Mouse (Mus musculus): Measurements from ENCODE around the gene Adh5. TPM values are rescaled to one million over a fixed set of nuclear protein-coding genes. Genes with fewer than 3 reads are reported as not detected.

Gene Adh5
- polyA plus RNA-seq, 1 experiment from 2014 or later = 192 TPM

- WGBS = 92% methylated on average over 3 of the region's 3 CpGs
- H3K36me3 ChIP-seq (ENCODE audit: control insufficient read depth, insufficient read depth, low read length) = no peaks in the 10 kb centered on the region
- H3K27ac ChIP-seq (ENCODE audit: low read length) = no peak overlapping the region
- H3K4me2 ChIP-seq (ENCODE audit: low read length) = no peak overlapping the region
- no peak overlapping the region for H3K4me3 ChIP-seq (ENCODE audit: low read depth, low read length)
- no peak overlapping the region for H3K9ac ChIP-seq (ENCODE audit: low read depth, low read length)
- H3K4me1 ChIP-seq (ENCODE audit: control insufficient read depth, insufficient read depth, low read length) = no peaks in the 10 kb centered on the region
- ATAC-seq = no peak
- no peaks in the 10 kb centered on the region for H3K27me3 ChIP-seq (ENCODE audit: control insufficient read depth, insufficient read depth, low read depth, low read length)
- no peaks in the 10 kb centered on the region for H3K9me3 ChIP-seq (replicated peaks; ENCODE audit: control insufficient read depth, low read length, poor library complexity, severe bottlenecking)
Measured at GRCm38 (mm10) chr3:138420385-138420784, 22.5 kb upstream of the Adh5 start.

- Histone ChIP-seq H3K9me3 (replicated peaks; ENCODE audit: control insufficient read depth, low read length, poor library complexity, severe bottlenecking) (no peaks in the 10 kb centered on the region), H3K27ac (ENCODE audit: low read length) (no peak overlapping the region), H3K4me3 (ENCODE audit: low read depth, low read length) (no peak overlapping the region), H3K9ac (ENCODE audit: low read depth, low read length) (no peak overlapping the region), H3K27me3 (ENCODE audit: control insufficient read depth, insufficient read depth, low read depth, low read length) (no peaks in the 10 kb centered on the region), H3K4me1 (ENCODE audit: control insufficient read depth, insufficient read depth, low read length) (no peaks in the 10 kb centered on the region), H3K4me2 (ENCODE audit: low read length) (no peak overlapping the region), H3K36me3 (ENCODE audit: control insufficient read depth, insufficient read depth, low read length) (no peaks in the 10 kb centered on the region)
- no peak for ATAC-seq
- 76% methylated on average over 2 of the region's 2 CpGs for WGBS
Measured at GRCm38 (mm10) chr3:138423664-138424063, 19.2 kb upstream of the Adh5 start.

GRCm38 (mm10) chr3:138424247-138424646 is 18.6 kb upstream of the Adh5 start:
- no peak overlapping the region for H3K4me2 ChIP-seq (ENCODE audit: low read length)
- H3K27me3 ChIP-seq (ENCODE audit: control insufficient read depth, insufficient read depth, low read depth, low read length) = no peaks in the 10 kb centered on the region
- no peak overlapping the region for H3K9ac ChIP-seq (ENCODE audit: low read depth, low read length)
- 73% methylated on average over 4 of the region's 4 CpGs for WGBS
- no peaks in the 10 kb centered on the region for H3K9me3 ChIP-seq (replicated peaks; ENCODE audit: control insufficient read depth, low read length, poor library complexity, severe bottlenecking)
- no peak for ATAC-seq
- no peak overlapping the region for H3K4me3 ChIP-seq (ENCODE audit: low read depth, low read length)
- no peak overlapping the region for H3K27ac ChIP-seq (ENCODE audit: low read length)
- H3K4me1 ChIP-seq (ENCODE audit: control insufficient read depth, insufficient read depth, low read length) = no peaks in the 10 kb centered on the region
- H3K36me3 ChIP-seq (ENCODE audit: control insufficient read depth, insufficient read depth, low read length) = no peaks in the 10 kb centered on the region

GRCm38 (mm10) chr3:138430360-138430976 is 12.4 kb upstream of the Adh5 start:
- 88% methylated on average over 6 of the region's 6 CpGs for WGBS
- Histone ChIP-seq H3K4me1 (ENCODE audit: control insufficient read depth, insufficient read depth, low read length) (no peaks in the 10 kb centered on the region), H3K36me3 (ENCODE audit: control insufficient read depth, insufficient read depth, low read length) (no peaks in the 10 kb centered on the region), H3K9ac (ENCODE audit: low read depth, low read length) (no peak overlapping the region), H3K27me3 (ENCODE audit: control insufficient read depth, insufficient read depth, low read depth, low read length) (no peaks in the 10 kb centered on the region), H3K4me2 (ENCODE audit: low read length) (no peak overlapping the region), H3K27ac (ENCODE audit: low read length) (no peak overlapping the region), H3K9me3 (replicated peaks; ENCODE audit: control insufficient read depth, low read length, poor library complexity, severe bottlenecking) (no peaks in the 10 kb centered on the region), H3K4me3 (ENCODE audit: low read depth, low read length) (no peak overlapping the region)
- ATAC-seq = no peak

GRCm38 (mm10) chr3:138431835-138432234 is 11.1 kb upstream of the Adh5 start:
- no peak overlapping the region for H3K4me2 ChIP-seq (ENCODE audit: low read length)
- no peaks in the 10 kb centered on the region for H3K4me1 ChIP-seq (ENCODE audit: control insufficient read depth, insufficient read depth, low read length)
- H3K27ac ChIP-seq (ENCODE audit: low read length) = no peak overlapping the region
- WGBS = 70% methylated on average over 2 of the region's 2 CpGs
- H3K9me3 ChIP-seq (replicated peaks; ENCODE audit: control insufficient read depth, low read length, poor library complexity, severe bottlenecking) = no peaks in the 10 kb centered on the region
- ATAC-seq = peak; percentile 58; the same call in 1 of the 2 replicates
- H3K9ac ChIP-seq (ENCODE audit: low read depth, low read length) = no peak overlapping the region
- no peak overlapping the region for H3K4me3 ChIP-seq (ENCODE audit: low read depth, low read length)
- H3K36me3 ChIP-seq (ENCODE audit: control insufficient read depth, insufficient read depth, low read length) = no peaks in the 10 kb centered on the region
- no peaks in the 10 kb centered on the region for H3K27me3 ChIP-seq (ENCODE audit: control insufficient read depth, insufficient read depth, low read depth, low read length)

- Histone ChIP-seq H3K4me3 (ENCODE audit: low read depth, low read length) (no peak overlapping the region), H3K36me3 (ENCODE audit: control insufficient read depth, insufficient read depth, low read length) (no peaks in the 10 kb centered on the region), H3K4me2 (ENCODE audit: low read length) (no peak overlapping the region), H3K9ac (ENCODE audit: low read depth, low read length) (no peak overlapping the region), H3K4me1 (ENCODE audit: control insufficient read depth, insufficient read depth, low read length) (peaks cover 4% of the 10 kb centered on the region), H3K27ac (ENCODE audit: low read length) (no peak overlapping the region), H3K9me3 (replicated peaks; ENCODE audit: control insufficient read depth, low read length, poor library complexity, severe bottlenecking) (no peaks in the 10 kb centered on the region), H3K27me3 (ENCODE audit: control insufficient read depth, insufficient read depth, low read depth, low read length) (no peaks in the 10 kb centered on the region)
- WGBS = 92% methylated on average over 3 of the region's 3 CpGs
- ATAC-seq = no peak
Measured at GRCm38 (mm10) chr3:138438716-138439115, 4.2 kb upstream of the Adh5 start.

GRCm38 (mm10) chr3:138442203-138442602 is 690 bp upstream of the Adh5 start:
- 1% methylated on average over 9 of the region's 9 CpGs for WGBS
- ATAC-seq = peak; percentile 5; the same call in 1 of the 2 replicates
- peak overlapping the region; percentile 41; the same call in 1 of the 2 replicates for H3K27ac ChIP-seq (ENCODE audit: low read length)

GRCm38 (mm10) chr3:138443465-138443771 is 525 bp downstream of the Adh5 start:
- Histone ChIP-seq H3K4me2 (ENCODE audit: low read length) (peak overlapping the region; percentile 68), H3K4me1 (ENCODE audit: control insufficient read depth, insufficient read depth, low read length) (peaks cover 13% of the 10 kb centered on the region), H3K27me3 (ENCODE audit: control insufficient read depth, insufficient read depth, low read depth, low read length) (no peaks in the 10 kb centered on the region), H3K4me3 (ENCODE audit: low read depth, low read length) (peak overlapping the region; percentile 59), H3K9ac (ENCODE audit: low read depth, low read length) (peak overlapping the region; percentile 75), H3K36me3 (ENCODE audit: control insufficient read depth, insufficient read depth, low read length) (peaks cover 9% of the 10 kb centered on the region; the same call in 1 of the 2 replicates), H3K27ac (ENCODE audit: low read length) (peak overlapping the region; percentile 77), H3K9me3 (replicated peaks; ENCODE audit: control insufficient read depth, low read length, poor library complexity, severe bottlenecking) (no peaks in the 10 kb centered on the region)
- peak; percentile 2; the same call in 1 of the 2 replicates for ATAC-seq
- 3% methylated on average over 9 of the region's 9 CpGs for WGBS

More at GRCm38 (mm10) chr3:138442203-138442602, 690 bp upstream of the Adh5 start:
- Histone ChIP-seq H3K36me3 (ENCODE audit: control insufficient read depth, insufficient read depth, low read length) (peaks cover 3% of the 10 kb centered on the region; the same call in 1 of the 2 replicates), H3K9ac (ENCODE audit: low read depth, low read length) (peak overlapping the region; percentile 67), H3K4me1 (ENCODE audit: control insufficient read depth, insufficient read depth, low read length) (peaks cover 13% of the 10 kb centered on the region), H3K27me3 (ENCODE audit: control insufficient read depth, insufficient read depth, low read depth, low read length) (no peaks in the 10 kb centered on the region), H3K9me3 (replicated peaks; ENCODE audit: control insufficient read depth, low read length, poor library complexity, severe bottlenecking) (no peaks in the 10 kb centered on the region), H3K4me2 (ENCODE audit: low read length) (peak overlapping the region; percentile 92), H3K4me3 (ENCODE audit: low read depth, low read length) (peak overlapping the region; percentile 59)

GRCm38 (mm10) chr3:138448077-138448860 is 5.4 kb downstream of the Adh5 start:
- H3K4me3 ChIP-seq (ENCODE audit: low read depth, low read length) = no peak overlapping the region
- H3K4me1 ChIP-seq (ENCODE audit: control insufficient read depth, insufficient read depth, low read length) = peaks cover 9% of the 10 kb centered on the region
- H3K27ac ChIP-seq (ENCODE audit: low read length) = no peak overlapping the region
- no peak for ATAC-seq
- no peak overlapping the region for H3K4me2 ChIP-seq (ENCODE audit: low read length)
- no peak overlapping the region for H3K9ac ChIP-seq (ENCODE audit: low read depth, low read length)
- WGBS = 82% methylated on average over 12 of the region's 12 CpGs
- peaks cover 27% of the 10 kb centered on the region for H3K36me3 ChIP-seq (ENCODE audit: control insufficient read depth, insufficient read depth, low read length)
- no peaks in the 10 kb centered on the region for H3K27me3 ChIP-seq (ENCODE audit: control insufficient read depth, insufficient read depth, low read depth, low read length)
- H3K9me3 ChIP-seq (replicated peaks; ENCODE audit: control insufficient read depth, low read length, poor library complexity, severe bottlenecking) = no peaks in the 10 kb centered on the region

All from midbrain, embryonic 16.5 days (tissue).